Mouse (Mus musculus) kidney, postnatal 4 days (tissue): Measurements from ENCODE around the gene Sh3pxd2b.
A peak's percentile ranks its signal among the peaks of the same experiment; 100 is the strongest.

Experiments
- DNase-seq, 2 experiments: peaks; one replicate each; pipeline ENCODE4 v3.0.0; 2021; ENCODE audit warnings: mixed read lengths in 2 of 2

Sh3pxd2b gene

GRCm38 (mm10) chr11:32340476-32341473 lies 6.8 kb upstream of the Sh3pxd2b start:
- peak; percentile 77 to 82 for DNase-seq

DNA sequence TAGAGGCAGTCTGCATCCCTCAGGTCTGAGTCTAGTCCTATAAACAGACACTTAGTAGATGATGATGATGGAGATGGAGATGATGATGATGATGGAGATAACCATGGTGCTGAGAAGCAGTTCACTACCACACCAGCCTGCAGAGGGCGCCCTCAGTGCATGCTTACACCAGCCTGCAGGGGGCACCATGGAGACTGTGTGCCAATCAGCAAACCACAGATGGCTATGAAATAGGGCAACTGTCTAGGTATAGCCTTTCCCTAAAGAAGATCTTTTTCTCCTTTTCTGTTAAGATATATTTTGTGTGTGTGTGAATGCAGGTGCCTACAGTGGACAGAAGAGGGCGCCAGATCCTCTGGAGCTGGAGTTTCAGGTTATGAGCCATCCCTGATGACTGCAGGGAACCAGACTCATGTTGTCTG lies 4.8 kb upstream of the Sh3pxd2b start:
- DNase-seq = peak; percentile 70 to 77

GRCm38 (mm10) chr11:32343350-32343749 lies 4.3 kb upstream of the Sh3pxd2b start:
- DNase-seq = no peak

DNA sequence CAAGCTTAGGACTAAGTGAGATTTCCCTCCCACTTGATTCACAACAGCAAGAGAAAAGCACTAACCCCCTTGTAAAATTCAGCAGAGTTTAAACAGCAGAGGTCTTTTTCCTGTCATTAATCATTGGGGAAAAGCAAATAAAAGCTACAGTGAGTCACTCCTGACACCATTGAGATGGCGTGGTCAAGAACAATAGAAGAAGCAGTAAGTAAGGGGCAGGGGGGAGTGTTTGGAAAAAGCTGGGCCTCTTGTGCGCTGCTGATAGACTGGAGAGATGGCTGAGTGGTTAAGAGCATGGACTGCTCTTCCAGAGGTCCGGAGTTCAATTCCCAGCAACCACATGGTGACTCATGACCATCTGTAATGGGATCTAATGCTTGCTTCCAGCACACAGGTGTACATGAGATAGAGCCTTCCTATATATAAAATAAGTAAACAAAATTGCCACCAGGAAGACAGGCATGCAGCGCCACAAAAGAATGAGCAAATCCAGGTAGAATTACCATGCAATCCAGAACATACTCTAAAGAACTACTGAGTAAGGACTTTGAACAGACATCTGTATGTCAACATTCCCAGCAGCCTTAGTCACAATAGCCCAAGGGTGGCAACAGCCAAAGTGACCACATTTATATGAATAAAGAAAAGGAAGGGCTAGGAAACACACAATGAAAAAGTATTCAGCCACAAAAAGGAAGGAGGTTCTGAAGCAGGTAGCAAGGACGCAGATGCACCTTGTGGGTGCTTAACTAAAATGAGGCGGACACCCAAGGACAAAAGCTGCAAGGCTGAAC lies 1.9 kb upstream of the Sh3pxd2b start:
- no peak for DNase-seq

- no peak for DNase-seq
These were observed 385 bp upstream of the Sh3pxd2b start for GRCm38 (mm10) chr11:32347264-32347606.

DNA sequence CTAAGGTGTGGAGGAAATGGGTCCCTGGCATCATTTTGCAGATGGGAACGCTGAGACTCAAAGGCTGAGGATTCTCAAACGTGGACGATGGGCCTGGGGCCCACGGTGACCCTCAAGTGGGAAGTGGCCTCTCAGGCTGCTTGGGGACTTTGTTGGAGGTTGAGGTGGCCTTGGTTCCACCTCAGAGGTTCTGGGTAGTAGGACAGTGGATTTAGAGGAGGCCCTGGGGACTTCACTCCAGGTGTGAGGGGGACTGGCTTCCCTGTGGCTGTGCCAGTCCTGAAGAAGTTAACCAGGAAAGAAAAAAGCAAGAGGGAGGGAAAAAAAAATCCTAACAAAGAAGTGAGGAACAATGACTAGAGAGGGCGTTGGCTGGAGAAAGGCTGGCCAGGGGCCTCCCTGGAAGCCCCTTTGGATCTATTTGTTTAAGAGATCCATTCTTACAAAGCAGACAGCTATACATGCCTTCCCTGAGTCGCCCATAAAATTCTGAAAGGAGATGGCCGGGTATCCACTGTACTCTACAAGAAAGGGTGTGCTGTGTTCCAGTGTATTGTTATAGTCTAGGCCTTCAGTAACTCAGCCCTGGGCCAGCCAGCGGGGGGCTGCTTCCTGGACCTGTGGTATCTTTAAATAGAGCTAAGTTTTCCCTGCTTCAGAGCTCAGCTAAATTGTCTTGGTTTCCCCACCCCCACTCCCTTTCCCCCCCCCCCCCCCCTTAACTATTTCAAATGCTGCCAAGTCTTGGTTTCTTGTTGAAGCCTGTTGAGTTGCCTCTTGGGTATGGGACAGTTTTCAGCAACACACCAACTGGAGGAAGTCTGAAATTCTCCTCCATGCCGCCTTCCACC lies 1.0 kb downstream of the Sh3pxd2b start:
- peak; percentile 39 to 56 for DNase-seq

DNA sequence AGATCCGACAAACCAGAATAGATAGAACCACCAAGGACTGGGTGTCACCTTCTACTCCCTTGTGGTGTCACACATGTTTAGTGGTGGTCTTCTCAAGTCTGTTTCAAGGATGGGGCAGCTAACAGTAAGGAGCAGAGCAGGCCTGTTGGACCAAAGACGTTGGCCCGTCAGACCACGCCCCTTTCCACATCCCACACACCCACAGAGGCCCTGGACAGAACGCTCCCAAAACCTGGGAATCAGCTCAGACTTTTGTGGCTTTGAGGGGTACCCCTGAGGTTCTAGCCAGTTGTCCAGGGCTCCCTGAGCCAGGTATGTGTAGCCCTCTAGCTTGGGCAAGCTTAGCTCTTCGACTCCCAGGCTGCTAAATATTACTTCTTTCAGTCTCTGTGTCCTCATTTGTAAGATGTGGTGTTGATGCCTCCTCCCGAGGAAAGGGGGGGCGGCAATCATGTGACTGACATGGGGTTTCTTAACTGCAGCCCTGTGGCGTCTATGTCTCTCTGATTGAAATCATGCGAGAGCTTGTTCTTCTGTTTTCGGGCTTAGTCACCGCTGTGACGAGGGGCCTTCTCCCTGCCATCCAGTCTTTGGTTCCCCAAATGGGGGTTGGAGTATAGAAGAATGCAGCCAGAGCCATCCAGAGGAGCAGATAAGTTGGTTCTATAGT lies 1.8 kb downstream of the Sh3pxd2b start:
- peak; percentile 50 to 61 for DNase-seq

DNA sequence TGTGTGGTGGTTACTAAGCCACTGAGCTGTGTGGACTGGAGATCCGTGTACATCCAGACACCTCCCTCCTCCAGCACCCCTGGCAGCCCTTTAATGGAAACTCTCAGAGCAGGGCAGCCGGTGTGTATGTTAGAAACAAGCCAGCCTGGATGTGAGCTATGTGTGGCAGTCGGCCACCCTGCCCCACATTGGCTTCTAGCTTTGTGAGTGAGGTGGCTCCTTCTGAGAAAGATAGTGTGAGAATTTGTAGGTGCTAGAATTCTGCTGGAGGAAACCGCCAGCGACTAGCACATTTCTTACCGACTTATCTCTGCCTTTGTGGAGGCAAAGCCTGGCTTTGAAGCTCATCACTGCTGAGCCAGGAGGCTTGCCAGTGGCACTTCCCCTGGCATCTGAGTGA lies 5.3 kb downstream of the Sh3pxd2b start:
- no peak for DNase-seq

DNA sequence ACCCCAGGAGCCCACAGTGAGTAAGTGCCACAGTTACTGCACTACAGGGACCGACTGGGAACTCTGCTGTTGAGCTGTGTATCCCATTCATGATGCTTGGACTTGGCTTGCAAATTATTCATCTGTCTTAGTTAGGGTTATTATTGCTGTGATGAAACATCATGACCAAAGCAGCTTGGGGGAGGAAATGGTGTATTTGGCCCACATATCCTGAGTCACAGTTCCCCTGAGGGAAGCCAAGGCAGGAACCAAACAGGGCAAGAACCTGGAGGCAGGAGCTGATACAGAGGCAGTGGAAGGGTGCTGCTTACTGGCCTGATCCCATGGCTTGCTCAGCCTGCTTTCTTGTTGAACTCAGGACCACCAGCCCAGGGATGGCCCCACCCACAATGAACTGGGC lies 7.8 kb downstream of the Sh3pxd2b start:
- no peak for DNase-seq

DNA sequence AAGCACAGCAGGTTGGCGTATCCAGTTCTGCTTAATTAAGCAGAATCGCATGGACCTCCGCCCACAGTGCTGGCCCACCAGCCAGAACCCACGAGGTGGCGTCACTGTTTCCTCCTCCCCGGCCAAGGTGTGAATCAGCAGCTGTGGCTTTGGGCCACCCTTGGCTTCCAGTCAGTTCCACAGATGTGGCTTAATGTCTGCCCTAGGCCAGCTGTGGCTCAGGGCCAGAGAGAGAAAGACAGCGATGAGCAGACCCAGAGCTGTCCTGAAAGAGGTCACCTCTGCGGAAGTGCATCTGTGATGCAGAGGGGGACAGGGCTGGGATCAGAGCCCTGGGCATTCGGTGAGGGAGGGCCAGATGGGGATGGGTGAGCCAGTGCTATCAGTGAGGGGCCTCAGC lies 10.1 kb downstream of the Sh3pxd2b start:
- DNase-seq = peak in 1 of 2 experiments; percentile 38

DNA sequence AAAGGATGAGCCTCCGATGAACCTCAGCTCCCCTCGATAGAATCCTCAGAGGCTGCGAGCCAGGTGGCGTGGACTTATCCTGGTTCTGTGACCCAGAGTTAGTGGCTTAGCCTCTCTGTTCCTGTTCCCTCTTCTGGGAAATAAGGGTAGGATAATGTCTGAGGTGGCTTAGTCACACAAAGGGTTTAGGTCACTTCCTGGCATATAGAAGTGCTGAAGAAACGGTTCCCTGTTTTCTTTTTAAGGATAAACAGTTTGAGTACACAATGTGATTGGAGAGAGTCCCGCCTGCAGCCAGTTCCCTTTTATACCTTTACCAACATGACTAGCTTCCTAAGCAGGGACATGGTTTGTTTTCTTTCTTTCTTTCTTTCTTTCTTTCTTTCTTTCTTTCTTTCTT lies 10.8 kb downstream of the Sh3pxd2b start:
- no peak for DNase-seq

GRCm38 (mm10) chr11:32359566-32359965 lies 11.9 kb downstream of the Sh3pxd2b start:
- no peak for DNase-seq

- no peak for DNase-seq
These were observed 14.2 kb downstream of the Sh3pxd2b start for GRCm38 (mm10) chr11:32361774-32362173.

- no peak for DNase-seq
These were observed 15.6 kb downstream of the Sh3pxd2b start for GRCm38 (mm10) chr11:32363188-32363587.

DNA sequence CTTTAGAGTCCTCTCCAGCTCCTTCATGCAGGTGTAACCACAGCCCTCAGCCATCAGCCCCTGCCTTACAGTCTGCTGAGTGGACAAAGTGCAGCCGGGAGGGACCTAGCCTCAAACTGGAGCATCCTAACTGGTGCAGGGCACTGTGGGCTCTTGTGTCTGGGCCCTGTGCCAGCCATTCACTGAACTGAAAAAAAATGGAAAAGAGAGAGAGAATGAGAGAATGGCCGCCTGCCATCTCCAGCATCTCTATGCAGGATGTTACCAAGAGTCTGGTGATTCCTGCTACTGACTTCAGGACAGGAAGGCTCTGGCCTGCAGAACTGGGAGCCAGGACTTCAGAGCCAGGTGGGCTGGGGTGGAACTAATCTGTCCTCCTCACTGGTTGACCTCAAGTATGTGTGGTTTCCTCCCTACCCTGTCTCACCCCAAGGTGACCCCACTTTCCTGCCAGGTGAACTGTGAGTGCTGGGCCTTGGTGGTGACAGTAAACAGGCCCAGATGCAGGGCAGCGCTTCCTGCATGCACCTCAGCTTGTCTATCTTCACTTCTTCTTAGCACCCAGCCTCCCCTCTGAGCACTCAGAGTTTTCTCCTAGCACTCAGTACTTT lies 16.1 kb downstream of the Sh3pxd2b start:
- peak; percentile 48 to 54 for DNase-seq

GRCm38 (mm10) chr11:32364375-32364774 lies 16.8 kb downstream of the Sh3pxd2b start:
- no peak for DNase-seq

- no peak for DNase-seq
These were observed 17.9 kb downstream of the Sh3pxd2b start for GRCm38 (mm10) chr11:32365498-32365897.

DNA sequence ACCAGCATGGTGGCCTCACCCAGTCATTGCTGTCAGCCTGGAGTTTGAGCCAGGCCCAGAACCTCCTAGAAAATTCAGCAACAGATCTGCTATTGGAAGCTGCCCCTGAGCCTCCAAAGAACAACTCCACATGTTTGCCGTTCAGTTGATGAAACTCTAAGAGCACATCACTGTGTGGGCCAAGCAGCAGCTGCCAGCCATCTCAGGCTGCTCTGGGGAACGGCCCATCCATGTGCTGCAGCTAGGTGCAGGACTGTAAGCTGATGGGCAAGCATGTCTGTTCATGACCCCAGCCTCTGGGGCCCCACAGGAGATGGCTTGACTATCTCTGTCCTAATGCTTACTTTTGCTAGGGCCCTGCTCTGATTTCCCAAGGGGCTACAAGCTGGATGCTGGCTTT lies 19.4 kb downstream of the Sh3pxd2b start:
- DNase-seq = no peak

GRCm38 (mm10) chr11:32368986-32369385 lies 21.4 kb downstream of the Sh3pxd2b start:
- no peak for DNase-seq

DNA sequence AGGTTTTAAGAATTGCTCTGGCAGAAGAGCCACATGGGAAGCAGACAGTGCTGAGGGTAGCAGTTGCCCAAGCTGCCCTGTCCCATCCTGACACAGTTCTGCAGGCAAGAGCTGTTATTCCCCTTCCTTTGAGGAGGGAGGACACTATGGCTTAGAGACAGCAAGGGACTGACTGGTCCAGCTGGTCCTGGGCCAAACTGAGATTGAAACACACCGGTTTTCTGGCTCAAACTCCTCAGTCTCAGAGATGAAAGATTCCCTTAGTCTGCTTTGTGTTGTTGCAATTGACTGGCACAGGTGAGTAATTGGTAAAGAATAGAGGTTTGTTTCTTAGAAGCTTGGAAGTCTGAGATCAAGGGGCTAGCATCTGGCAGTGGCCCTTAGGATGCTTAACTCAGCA lies 23.3 kb downstream of the Sh3pxd2b start:
- DNase-seq = no peak

- DNase-seq = no peak
These were observed 25.8 kb downstream of the Sh3pxd2b start for GRCm38 (mm10) chr11:32373266-32374026.
